Comparison of ENCODE assay signal across 9 mouse cellular contexts in genomic region chr7:110919721-110920120, GRCm38 (mm10). TPM values are rescaled to one million over a fixed set of nuclear protein-coding genes. Genes with fewer than 3 reads are reported as not detected.
DNase-seq lines count a peak whose midpoint lies in the region; ATAC-seq and TF ChIP-seq lines count a peak whose summit lies in the region.
"Had no signal": no experiment of that assay in that cellular context is flagged by ENCODE, and none has a peak within 500 bp of the region (broad histone marks: within the 10 kb centered on the region; RNA-seq: fewer than 3 reads in every experiment).

No protein-coding gene starts in this region.

- H3K36me3 ChIP-seq in stomach, embryonic 15.5 days = peaks cover 6% of the 10 kb centered on the region; the same call in 1 of the 2 replicates
- H3K36me3 ChIP-seq in stomach, postnatal 0 days (ENCODE audit: control insufficient read depth, insufficient read depth, low read length) = peaks cover 4% of the 10 kb centered on the region; the same call in 1 of the 2 replicates
- H3K36me3 ChIP-seq in intestine, embryonic 16.5 days (ENCODE audit: control insufficient read depth, insufficient read depth, low read length) = peaks cover 9% of the 10 kb centered on the region

- no peak overlapping the region for H3K4me2 ChIP-seq in stomach, embryonic 15.5 days
- no peak overlapping the region for H3K4me2 ChIP-seq in stomach, postnatal 0 days (replicated peaks; ENCODE audit: low read depth)
- H3K4me2 ChIP-seq in intestine, embryonic 16.5 days (ENCODE audit: low read depth, low read length) = no peak overlapping the region

- no peaks in the 10 kb centered on the region for H3K27me3 ChIP-seq in stomach, embryonic 15.5 days (replicated peaks)
- no peaks in the 10 kb centered on the region for H3K27me3 ChIP-seq in stomach, postnatal 0 days (ENCODE audit: control insufficient read depth, insufficient read depth, low read length)
- no peaks in the 10 kb centered on the region for H3K27me3 ChIP-seq in intestine, embryonic 16.5 days (replicated peaks; ENCODE audit: control insufficient read depth, insufficient read depth, low read length)

- H3K4me1 ChIP-seq in stomach, embryonic 15.5 days = peaks cover 14% of the 10 kb centered on the region; the same call in 1 of the 2 replicates
- 0 out of 2 replicates have a peak, but pooled peaks cover 2% of the 10 kb centered on the region for H3K4me1 ChIP-seq in stomach, postnatal 0 days (replicated peaks; ENCODE audit: control insufficient read depth, insufficient read depth)
- H3K4me1 ChIP-seq in intestine, embryonic 16.5 days (ENCODE audit: control insufficient read depth, insufficient read depth, low read length) = peaks cover 14% of the 10 kb centered on the region

- ATAC-seq in stomach, embryonic 15.5 days (ENCODE audit: insufficient read depth, low FRiP score, low read depth) = no peak
- ATAC-seq in stomach, postnatal 0 days (ENCODE audit: low FRiP score, low TSS enrichment) = no peak
- no peak for ATAC-seq in intestine, embryonic 16.5 days

- no peak for DNase-seq in stomach, postnatal 0 days (ENCODE audit: low spot score)
- peak; percentile 51 for DNase-seq in naive thymus-derived CD4-positive, alpha-beta T cell, adult 2 months (ENCODE audit: low read depth)
- DNase-seq in cerebellum, adult 8-10 months = no peak
- DNase-seq in gastrocnemius, adult 8-10 months (ENCODE audit: low spot score in 2 of 2) = no peak
- DNase-seq in frontal cortex, postnatal 36 days (ENCODE audit: low spot score in 2 of 2) = no peak
- DNase-seq: heart, adult 11 months; kidney, adult 18-20 months had no signal

- H3K9ac ChIP-seq in stomach, embryonic 15.5 days = no peak overlapping the region
- H3K9ac ChIP-seq in stomach, postnatal 0 days (ENCODE audit: low read length) = no peak overlapping the region
- H3K9ac ChIP-seq in intestine, embryonic 16.5 days (ENCODE audit: low read depth, low read length) = no peak overlapping the region

- H3K4me3 ChIP-seq in stomach, embryonic 15.5 days (replicated peaks) = no peak overlapping the region
- no peak overlapping the region for H3K4me3 ChIP-seq in stomach, postnatal 0 days (ENCODE audit: low read depth, low read length)
- H3K4me3 ChIP-seq in intestine, embryonic 16.5 days (ENCODE audit: low read length) = no peak overlapping the region

- no peak for TF ChIP-seq EP300 in stomach, postnatal 0 days (optimal IDR thresholded peaks at IDR 0.05)

- H3K27ac ChIP-seq in stomach, embryonic 15.5 days = peak overlapping the region; percentile 51; the same call in 1 of the 2 replicates
- H3K27ac ChIP-seq in stomach, postnatal 0 days (replicated peaks) = no peak overlapping the region
- H3K27ac ChIP-seq in intestine, embryonic 16.5 days (ENCODE audit: low read length) = 0 out of 2 replicates have a peak overlapping the region, but pooled peaks have one; percentile 21

- no peaks in the 10 kb centered on the region for H3K9me3 ChIP-seq in stomach, embryonic 15.5 days
- no peaks in the 10 kb centered on the region for H3K9me3 ChIP-seq in stomach, postnatal 0 days (ENCODE audit: control insufficient read depth, low read length)
- H3K9me3 ChIP-seq in intestine, embryonic 16.5 days (ENCODE audit: control insufficient read depth, low read length) = no peaks in the 10 kb centered on the region

- no peak for TF ChIP-seq CTCF in stomach, postnatal 0 days (IDR thresholded peaks at IDR 0.05; ENCODE audit: low read depth)

- WGBS in stomach, embryonic 15.5 days = 25% methylated on average over 3 of the region's 3 CpGs
- 20% methylated on average over 3 of the region's 3 CpGs for WGBS in stomach, postnatal 0 days
- 31% methylated on average over 3 of the region's 3 CpGs for WGBS in intestine, embryonic 16.5 days

RNA-seq across cellular contexts. Expression of gene Lyve1, which starts 56.7 kb away (rescaled TPM):
- polyA plus RNA-seq in stomach, embryonic 15.5 days (2015; fragmentation: Nextera tagmentation; extraction: Ambion mirVana) = 13.4 and 13.8 TPM in 2 replicates
- 9.2 and 11.5 TPM in 2 replicates for polyA plus RNA-seq in stomach, postnatal 0 days (2015; fragmentation: Nextera tagmentation; extraction: Ambion mirVana)
- polyA plus RNA-seq in intestine, embryonic 16.5 days (2015; fragmentation: Nextera tagmentation; extraction: Ambion mirVana) = 13.8 and 15.1 TPM in 2 replicates
- total RNA-seq in gastrocnemius, adult 8-10 months (2022) = 1 to 10 TPM; 1.1 to 6.6 (median 3.2) TPM
